Mouse (Mus musculus) T-cell, adult 2 months (primary cell): ENCODE measurements at regions not wholly inside any gene's neighbourhood (a gene's known extent, or its start where the extent isn't known, plus 50 kb on each side); places are given as distances from the start of the nearest gene placed in this dataset.

Experiments used
- DNase-seq: peaks from one replicate; pipeline ENCODE4 v3.0.0; 2022; ENCODE audit warnings: low spot score

- no peak for DNase-seq
These were observed 168.9 kb downstream of the Bcl11b start for GRCm38 (mm10) chr12:107834512-107834911.

GRCm38 (mm10) chr12:107837741-107838140 is 165.7 kb downstream of the Bcl11b start:
- DNase-seq: no peak

- DNase-seq: no peak
These were observed 158.8 kb downstream of the Bcl11b start for GRCm38 (mm10) chr12:107844631-107845030.

GRCm38 (mm10) chr12:107850591-107850990 is 152.8 kb downstream of the Bcl11b start:
- no peak for DNase-seq

GRCm38 (mm10) chr12:107852921-107853320 is 150.5 kb downstream of the Bcl11b start:
- DNase-seq: no peak

GRCm38 (mm10) chr12:107855547-107855946 is 147.9 kb downstream of the Bcl11b start:
- no peak for DNase-seq

- DNase-seq: no peak
These were observed 146.9 kb downstream of the Bcl11b start for GRCm38 (mm10) chr12:107856421-107857043.

GRCm38 (mm10) chr12:107858536-107859280 is 144.7 kb downstream of the Bcl11b start:
- no peak for DNase-seq

GRCm38 (mm10) chr12:107859750-107860149 is 143.7 kb downstream of the Bcl11b start:
- DNase-seq: no peak

- DNase-seq: no peak
These were observed 143.0 kb downstream of the Bcl11b start for GRCm38 (mm10) chr12:107860358-107860757.
